Mouse (Mus musculus) large intestine, adult 2 months (tissue): ENCODE measurements around the gene Dnttip1. TPM values are rescaled to one million over a fixed set of nuclear protein-coding genes. Genes with fewer than 3 reads are reported as not detected.
A peak's percentile ranks its signal among the peaks of the same experiment; 100 is the strongest.
"Not testable (repeated sequence)": the region's sequence is repeated elsewhere in the genome, so short reads cannot be mapped to it uniquely, and the experiment has no call there.

Source experiments
- DNase-seq: peaks from one replicate; pipeline ENCODE4 v3.0.0-alpha.2; 2012; ENCODE audit warnings: low read depth, low spot score
- WGBS: fragments of 180-500 bp; shearing (Covaris S2); methylation state at CpG from one replicate; pipeline ENCODE4 v1.1.7; 2018; 5-methylcytosine and 5-hydroxymethylcytosine counted together
- polyA plus RNA-seq: library from polyadenylated mRNA; depleted of rRNA; stranded (reverse); fragments of >200 nt; gene quantifications from 2 replicates; pipeline ENCODE4 v1.2.3, GENCODE M21; 2012; rRNA removed

Gene Dnttip1
- polyA plus RNA-seq, 1 experiment = 17.3 TPM

GRCm38 (mm10) chr2:164798554-164798953 is 52.8 kb downstream of the Dnttip1 start:
- 57% methylated on average over 6 of the region's 6 CpGs for WGBS
- not testable (repeated sequence) for DNase-seq

- WGBS = 82% methylated on average over 13 of the region's 13 CpGs
- no peak for DNase-seq
Measured at GRCm38 (mm10) chr2:164800252-164801004, 54.6 kb downstream of the Dnttip1 start.

GRCm38 (mm10) chr2:164803201-164803920 is 57.6 kb downstream of the Dnttip1 start:
- DNase-seq = no peak
- 38% methylated on average over 16 of the region's 16 CpGs for WGBS

GRCm38 (mm10) chr2:164803921-164804313 is 58.1 kb downstream of the Dnttip1 start:
- DNase-seq = no peak
- WGBS = 28% methylated on average over 1 of the region's 1 CpGs

GRCm38 (mm10) chr2:164804533-164805331 is 58.9 kb downstream of the Dnttip1 start, which contains the start of the genes Acot8 and Zswim3:
TSS of gene Acot8 (minus strand) at chr2:164804882.
TSS of gene Zswim3 (plus strand) at chr2:164805098.
- under 1% methylated on average over 47 of the region's 47 CpGs for WGBS
- peak; percentile 97 for DNase-seq

GRCm38 (mm10) chr2:164805332-164805718 is 59.5 kb downstream of the Dnttip1 start:
- DNase-seq = no peak
- under 1% methylated on average over 21 of the region's 21 CpGs for WGBS

GRCm38 (mm10) chr2:164806614-164807013 is 60.8 kb downstream of the Dnttip1 start:
- 32% methylated on average over 7 of the region's 7 CpGs for whole genome bisulfite sequencing

GRCm38 (mm10) chr2:164813557-164813956 is 67.8 kb downstream of the Dnttip1 start:
- 26% methylated on average over 2 of the region's 2 CpGs for WGBS
- no peak for DNase-seq

More at GRCm38 (mm10) chr2:164806614-164807013, 60.8 kb downstream of the Dnttip1 start:
- DNase-seq = no peak

- DNase-seq = no peak
- 62% methylated on average over 5 of the region's 5 CpGs for WGBS
Measured at GRCm38 (mm10) chr2:164815348-164815747, 69.6 kb downstream of the Dnttip1 start.

- DNase-seq = no peak
- WGBS = 90% methylated on average over 8 of the region's 8 CpGs
Measured at GRCm38 (mm10) chr2:164815821-164816220, 70.0 kb downstream of the Dnttip1 start.

GRCm38 (mm10) chr2:164817206-164817605 is 71.4 kb downstream of the Dnttip1 start:
- no peak for DNase-seq
- WGBS = 87% methylated on average over 6 of the region's 6 CpGs

GRCm38 (mm10) chr2:164817703-164818102 is 71.9 kb downstream of the Dnttip1 start:
- WGBS = 76% methylated on average over 5 of the region's 5 CpGs
- DNase-seq = no peak

Other genes with a start within 250 kb of the Dnttip1 start
- gene Pigt, start 248.5 kb upstream of the Dnttip1 start, polyA plus RNA-seq = 118 and 127 TPM in 2 replicates
- 1.4 and 3.5 TPM in 2 replicates for gene Wfdc2, start 183.6 kb upstream of the Dnttip1 start, polyA plus RNA-seq
- gene Spint3, start 172.5 kb upstream of the Dnttip1 start, polyA plus RNA-seq = not detected in 2 replicates
- 0.29 TPM in 1 of 2 replicates, not detected in the other for gene Wfdc6a, start 160.5 kb upstream of the Dnttip1 start, polyA plus RNA-seq
- not detected in 2 replicates for gene Eppin, start 152.4 kb upstream of the Dnttip1 start, polyA plus RNA-seq
- not detected in 2 replicates for gene Wfdc6b, start 132.5 kb upstream of the Dnttip1 start, polyA plus RNA-seq
- 0.05 TPM in 1 of 2 replicates, not detected in the other for gene Wfdc8, start 132.4 kb upstream of the Dnttip1 start, polyA plus RNA-seq
- gene Wfdc16, start 107.2 kb upstream of the Dnttip1 start, polyA plus RNA-seq = 0.14 TPM in 1 of 2 replicates, not detected in the other
- 0.73 TPM in 1 of 2 replicates, not detected in the other for gene Wfdc10, start 89.9 kb upstream of the Dnttip1 start, polyA plus RNA-seq
- not detected in 2 replicates for gene Wfdc9, start 89.4 kb upstream of the Dnttip1 start, polyA plus RNA-seq
- not detected in 2 replicates for gene Wfdc11, start 71.9 kb upstream of the Dnttip1 start, polyA plus RNA-seq
- 0.10 and 0.32 TPM in 2 replicates for gene Wfdc13, start 60.9 kb upstream of the Dnttip1 start, polyA plus RNA-seq
- gene Spint4, start 47.5 kb upstream of the Dnttip1 start, polyA plus RNA-seq = not detected in 2 replicates
- gene Spint5, start 30.7 kb upstream of the Dnttip1 start, polyA plus RNA-seq = not detected in 2 replicates
- 0.19 and 0.22 TPM in 2 replicates for gene Wfdc3, start 52 bp upstream of the Dnttip1 start, polyA plus RNA-seq
- gene Ube2c, start 23.9 kb downstream of the Dnttip1 start, polyA plus RNA-seq = 154 and 183 TPM in 2 replicates
- 2.2 TPM in 1 of 2 replicates, not detected in the other for gene Tnnc2, start 34.0 kb downstream of the Dnttip1 start, polyA plus RNA-seq
- 9.1 and 9.9 TPM in 2 replicates for gene Snx21, start 39.8 kb downstream of the Dnttip1 start, polyA plus RNA-seq
- gene Acot8, start 58.9 kb downstream of the Dnttip1 start, polyA plus RNA-seq = 63.0 and 82.8 TPM in 2 replicates
- 4.0 and 4.8 TPM in 2 replicates for gene Zswim3, start 59.1 kb downstream of the Dnttip1 start, polyA plus RNA-seq
- 8.1 and 8.3 TPM in 2 replicates for gene Zswim1, start 76.7 kb downstream of the Dnttip1 start, polyA plus RNA-seq
- not detected in 2 replicates for gene Spata25, start 82.6 kb downstream of the Dnttip1 start, polyA plus RNA-seq
- 195 and 290 TPM in 2 replicates for gene Ctsa, start 86.9 kb downstream of the Dnttip1 start, polyA plus RNA-seq
- gene Neurl2, start 87.5 kb downstream of the Dnttip1 start, polyA plus RNA-seq = 3.3 and 3.5 TPM in 2 replicates
- gene Pltp, start 111.7 kb downstream of the Dnttip1 start, polyA plus RNA-seq = 35.7 and 46.7 TPM in 2 replicates
- 30.8 and 34.3 TPM in 2 replicates for gene Pcif1, start 133.3 kb downstream of the Dnttip1 start, polyA plus RNA-seq
- gene Zfp335, start 165.8 kb downstream of the Dnttip1 start, polyA plus RNA-seq = 18.5 and 26.1 TPM in 2 replicates
- 6.9 and 21.8 TPM in 2 replicates for gene Mmp9, start 194.8 kb downstream of the Dnttip1 start, polyA plus RNA-seq
- gene Slc12a5, start 214.8 kb downstream of the Dnttip1 start, polyA plus RNA-seq = 0.50 and 0.95 TPM in 2 replicates